Mouse (Mus musculus) adipocyte (in vitro differentiated cells): Measurements from ENCODE around the gene Slc23a4.

Experiments
- DNase-seq: peaks from one replicate; pipeline ENCODE4 v3.0.0-alpha.2; 2016; ENCODE audit warnings: low spot score

Gene Slc23a4

DNA sequence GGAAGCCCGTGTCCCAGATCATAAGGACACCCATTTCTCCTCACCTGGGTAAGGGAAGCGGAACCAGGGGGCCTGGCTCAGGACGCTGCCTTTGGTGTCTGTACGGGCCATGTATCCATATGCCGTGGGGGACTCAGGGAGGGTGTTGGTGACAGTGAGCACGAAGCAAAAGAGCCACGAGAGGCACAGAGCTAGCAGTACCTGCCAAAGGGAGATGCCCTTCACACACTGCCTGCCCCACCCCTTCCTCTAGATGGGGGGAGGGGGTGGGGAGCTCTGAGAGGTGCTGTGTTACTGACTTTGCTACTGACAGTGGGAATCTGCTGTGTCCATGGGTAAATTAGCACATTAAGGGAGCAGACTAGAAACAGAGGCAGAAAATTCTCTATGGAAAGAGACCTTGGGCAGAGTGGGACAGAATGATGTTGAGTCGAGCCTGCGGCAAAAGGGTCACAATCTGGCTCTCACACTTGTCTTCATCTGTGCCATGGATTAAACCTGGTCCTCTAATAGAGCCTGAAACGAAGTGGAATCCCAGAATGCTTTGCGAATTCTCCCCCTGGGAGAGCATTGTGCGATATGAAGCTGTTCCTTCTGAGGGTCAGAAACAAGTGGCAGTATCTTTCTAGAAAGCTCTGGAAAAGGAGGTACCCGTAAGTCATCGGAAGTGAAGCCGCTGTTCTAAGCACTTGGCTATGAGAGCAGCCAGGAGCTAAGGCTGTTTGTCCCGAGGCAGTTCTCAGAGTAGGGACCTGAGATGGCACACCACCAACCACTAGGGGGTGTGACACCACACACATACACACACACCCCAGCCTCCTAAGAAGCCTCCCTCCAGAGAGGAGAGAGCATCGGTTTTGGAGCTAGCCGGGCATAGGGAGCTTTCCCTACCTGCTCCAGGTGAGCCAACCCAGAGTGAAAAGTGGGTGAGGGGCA is 33.0 kb downstream of the Slc23a4 start:
- peak; percentile 18 for DNase-seq

GRCm38 (mm10) chr6:34951956-34952667 is 36.1 kb downstream of the Slc23a4 start:
- DNase-seq, result no peak

DNA sequence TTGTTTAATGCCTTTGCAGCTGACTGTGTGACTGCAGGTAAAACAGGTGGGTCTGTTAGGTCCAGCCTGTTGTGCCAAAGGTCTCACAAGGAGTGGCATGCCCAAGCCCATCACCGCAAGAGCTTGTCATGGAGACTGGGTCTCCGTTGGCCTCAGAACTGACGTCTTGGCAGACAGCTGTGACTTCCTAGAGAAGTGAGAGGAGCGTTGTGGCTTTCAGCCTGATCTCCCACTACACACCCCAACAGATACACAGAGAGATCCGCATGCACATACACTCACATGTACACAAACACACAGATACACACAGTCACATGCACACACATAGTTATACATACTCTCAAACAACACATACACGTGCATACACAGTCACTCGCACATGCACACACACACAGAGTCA is 36.7 kb downstream of the Slc23a4 start:
- DNase-seq, result no peak

DNA sequence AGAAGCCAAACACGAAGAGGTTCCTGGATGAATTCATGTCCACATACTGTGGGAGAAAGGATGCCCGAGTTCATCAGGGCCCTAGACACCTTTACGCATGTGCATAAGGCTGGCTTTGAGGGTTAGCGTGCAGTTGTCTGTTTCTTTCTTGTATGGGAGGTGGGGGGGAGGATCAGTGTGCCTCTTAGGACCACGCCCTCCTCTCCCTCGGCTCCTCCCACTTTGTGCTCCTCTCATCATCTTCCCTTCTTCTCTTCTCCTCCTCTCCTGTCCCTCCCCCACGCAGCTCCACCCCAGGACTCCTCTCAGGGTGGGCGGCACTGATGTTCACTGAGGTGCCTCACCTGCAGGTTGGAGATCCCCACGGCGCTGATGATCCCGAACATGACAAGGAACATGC is 39.7 kb downstream of the Slc23a4 start:
- DNase-seq, result no peak

GRCm38 (mm10) chr6:34946486-34947079 is 41.6 kb downstream of the Slc23a4 start:
- no peak for DNase-seq

- DNase-seq, result no peak
Observed at GRCm38 (mm10) chr6:34943499-34943898, 44.7 kb downstream of the Slc23a4 start.

- no peak for DNase-seq
Observed at GRCm38 (mm10) chr6:34942446-34942845, 45.8 kb downstream of the Slc23a4 start.

DNA sequence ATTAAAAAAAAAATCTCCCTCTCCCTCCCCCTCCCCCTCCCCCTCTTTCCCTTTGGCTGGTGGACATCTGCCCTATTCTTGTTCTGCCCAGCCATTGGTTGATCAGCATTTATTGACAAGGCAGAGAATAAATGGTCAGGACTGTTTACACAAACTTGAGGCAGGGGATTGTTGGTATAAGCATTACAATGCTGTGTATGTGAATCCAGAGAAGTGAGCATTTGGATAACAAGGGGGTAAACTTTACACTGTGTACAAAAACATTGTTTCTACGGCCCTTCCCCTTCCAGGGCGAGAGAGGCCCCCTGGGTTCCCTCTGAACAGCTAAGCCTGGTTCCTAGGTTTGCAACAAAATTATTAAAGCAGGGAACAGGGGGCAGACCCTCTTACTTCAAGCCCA is 46.7 kb downstream of the Slc23a4 start:
- DNase-seq, result no peak

- DNase-seq, result no peak
Observed at GRCm38 (mm10) chr6:34939451-34939850, 48.8 kb downstream of the Slc23a4 start.

- no peak for DNase-seq
Observed at GRCm38 (mm10) chr6:34938929-34939325, 49.3 kb downstream of the Slc23a4 start.

DNA sequence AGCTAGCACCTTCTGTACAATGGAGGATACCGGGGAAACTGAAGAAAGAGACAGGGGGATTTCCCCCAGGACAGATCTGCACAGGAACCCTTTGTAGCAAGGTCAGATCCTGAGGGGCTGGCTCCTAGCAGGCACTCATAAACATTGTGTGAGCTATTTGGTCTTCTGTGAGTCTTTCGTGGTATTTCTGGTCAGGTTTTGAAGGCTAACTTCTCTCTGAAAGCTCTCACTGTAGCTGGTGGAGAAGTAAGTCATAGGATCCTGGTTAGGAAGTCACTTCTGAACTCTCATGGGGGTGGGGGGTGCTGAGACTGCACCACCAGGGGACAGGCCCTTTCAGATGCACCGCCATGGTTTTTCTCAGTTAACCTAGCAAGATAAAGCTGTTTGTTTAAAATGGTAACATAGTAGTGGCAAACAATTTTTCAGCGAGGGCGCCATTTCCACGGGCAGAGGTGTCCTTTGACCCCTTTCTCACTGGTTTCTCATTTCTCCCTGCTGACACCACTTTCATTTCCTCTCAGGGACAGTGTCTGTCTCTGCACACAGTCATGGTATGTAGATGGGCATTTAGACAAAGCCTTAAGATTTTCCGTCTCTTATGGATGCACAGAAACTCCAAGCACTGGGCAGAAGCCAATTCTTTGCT is 49.8 kb downstream of the Slc23a4 start:
- DNase-seq, result no peak

DNA sequence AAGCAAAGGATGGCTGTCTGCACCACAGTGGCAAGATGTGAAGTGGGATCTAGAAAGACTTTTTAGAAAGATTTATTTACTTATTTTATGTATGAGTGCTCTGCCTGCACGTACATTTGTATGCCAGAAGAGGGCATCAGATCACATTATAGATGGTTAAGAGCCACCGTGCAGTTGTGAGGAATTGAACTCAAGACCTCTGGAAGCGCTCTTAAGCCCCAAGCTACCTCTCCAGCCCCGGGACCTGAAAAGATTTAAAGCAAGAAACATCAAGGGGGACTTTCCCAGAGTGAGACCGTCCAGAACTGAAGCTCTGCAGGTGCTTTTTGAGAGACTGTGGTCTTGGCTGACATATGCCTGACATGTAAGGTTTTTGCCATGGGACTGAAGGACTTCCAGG is 51.5 kb downstream of the Slc23a4 start:
- no peak for DNase-seq

GRCm38 (mm10) chr6:34932633-34933032 is 55.6 kb downstream of the Slc23a4 start:
- DNase-seq, result no peak

DNA sequence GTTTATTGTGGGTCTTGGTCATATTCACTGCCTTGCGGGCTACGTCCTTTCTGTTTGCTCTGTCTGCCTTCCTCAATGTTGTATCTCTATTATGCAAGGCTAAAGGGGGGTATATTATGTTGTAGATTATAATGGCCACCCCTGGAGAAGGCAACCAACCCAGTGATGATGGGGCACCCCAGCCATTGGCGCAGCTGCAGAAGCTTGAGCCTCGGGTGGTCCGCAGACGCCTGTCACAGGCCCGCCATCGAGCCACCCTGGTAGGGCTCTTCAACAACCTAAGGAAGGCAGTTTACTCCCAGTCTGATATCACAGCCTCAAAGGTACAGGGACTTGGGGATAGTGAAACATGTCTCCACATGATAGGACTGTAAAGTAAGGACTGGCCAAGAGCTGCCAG is 60.6 kb downstream of the Slc23a4 start:
- no peak for DNase-seq

DNA sequence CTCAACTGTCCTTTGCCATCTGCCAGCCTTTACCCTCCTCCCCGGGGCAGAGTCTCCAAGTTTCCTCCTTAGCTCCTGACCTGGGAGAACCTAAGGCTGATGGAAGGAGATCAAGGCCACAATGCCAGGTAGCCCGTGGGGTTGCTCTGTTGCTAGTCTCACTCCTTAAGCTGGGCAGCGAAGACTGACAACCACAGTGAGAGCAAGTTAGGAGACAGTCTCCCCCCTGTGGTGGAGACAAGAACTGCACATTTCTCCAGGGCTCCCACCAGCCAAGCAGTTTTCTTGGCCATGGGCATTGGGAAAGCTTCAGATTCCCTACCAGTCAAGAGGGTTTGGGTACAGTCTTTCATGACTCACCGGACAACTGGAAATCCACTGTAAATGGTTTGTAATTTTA is 61.0 kb downstream of the Slc23a4 start:
- peak; percentile 85 for DNase-seq

DNA sequence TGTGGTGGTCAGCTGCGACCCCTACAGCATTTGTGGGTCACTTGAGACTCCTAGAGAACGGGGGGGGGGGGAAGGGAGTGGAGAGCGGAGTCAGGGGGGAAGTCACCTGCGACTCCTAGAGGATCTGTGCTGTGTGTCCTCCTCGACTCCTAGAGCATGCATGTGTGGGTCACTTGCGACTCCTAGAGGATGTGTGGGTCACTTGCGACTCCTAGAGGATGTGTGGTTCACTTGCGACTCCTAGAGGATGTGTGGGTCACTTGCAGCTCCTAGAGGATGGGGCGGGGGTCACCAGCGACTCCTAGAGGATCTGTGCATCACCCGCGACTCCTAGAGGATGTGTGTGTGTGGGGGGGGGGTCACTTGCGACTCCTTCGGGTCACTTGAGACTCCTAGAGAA is 66.3 kb downstream of the Slc23a4 start:
- peak; percentile 52 for DNase-seq

DNA sequence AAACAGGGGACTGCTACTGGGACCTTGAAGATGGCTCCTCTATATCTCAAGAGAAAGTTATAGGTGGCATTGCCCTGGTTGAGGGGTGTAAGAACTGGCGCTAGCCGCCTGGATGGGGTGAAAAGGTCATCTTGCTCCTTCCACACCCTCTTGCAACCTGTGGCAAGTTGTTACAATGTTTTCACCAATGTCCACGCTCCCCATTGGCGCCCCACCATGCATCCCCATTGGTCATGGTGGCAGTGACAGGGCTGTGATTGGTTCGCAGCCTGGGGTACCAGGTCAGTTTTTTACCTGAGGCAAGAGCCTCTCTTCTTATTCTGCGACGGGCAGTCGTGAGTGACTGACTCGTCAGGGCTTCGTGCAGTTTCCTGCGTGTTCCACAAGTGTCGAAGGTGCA is 67.6 kb downstream of the Slc23a4 start:
- no peak for DNase-seq

DNA sequence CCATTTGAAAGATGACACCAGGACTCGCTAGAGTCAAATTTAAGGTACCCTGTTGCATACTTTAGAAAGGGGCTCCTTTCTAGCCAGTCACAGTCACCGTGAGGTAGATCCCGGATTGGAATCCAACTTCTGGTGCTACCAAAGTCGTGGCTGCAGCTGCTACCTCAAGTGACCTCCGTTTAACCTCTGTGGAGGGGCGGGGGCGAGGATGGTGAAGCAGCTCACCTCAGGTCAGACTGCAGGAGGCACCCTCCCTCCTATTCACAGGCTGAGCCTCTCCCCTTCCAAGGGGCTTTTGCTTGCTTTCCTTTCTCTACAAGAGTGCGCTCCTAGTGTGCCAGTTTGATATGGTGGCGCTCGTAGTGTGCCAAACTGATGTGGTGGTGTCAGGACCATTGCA is 68.2 kb downstream of the Slc23a4 start, which contains the start of gene Stra8:
TSS of gene Stra8 (plus strand) at position 208 of the 400 bp plus-strand sequence.
- no peak for DNase-seq

GRCm38 (mm10) chr6:34919146-34919545 is 69.1 kb downstream of the Slc23a4 start:
- no peak for DNase-seq

DNA sequence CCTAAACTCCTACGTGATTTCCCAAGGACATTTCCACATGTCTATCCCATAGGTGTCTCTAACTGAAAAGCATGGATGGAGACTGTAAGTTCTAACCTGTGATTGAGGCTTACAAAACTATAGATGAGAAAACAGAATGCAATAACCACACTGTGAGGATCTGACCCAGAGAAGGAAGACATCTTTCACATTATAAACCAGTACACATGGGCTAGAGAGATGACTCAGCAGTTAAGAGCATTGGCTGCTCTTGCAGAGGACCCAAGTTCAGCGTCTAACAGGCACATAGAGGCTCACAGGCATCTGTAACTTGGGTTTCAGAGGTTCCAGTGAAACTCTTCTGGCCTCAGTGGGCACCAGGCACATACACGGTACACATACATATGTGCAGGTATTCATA is 73.7 kb downstream of the Slc23a4 start:
- no peak for DNase-seq

DNA sequence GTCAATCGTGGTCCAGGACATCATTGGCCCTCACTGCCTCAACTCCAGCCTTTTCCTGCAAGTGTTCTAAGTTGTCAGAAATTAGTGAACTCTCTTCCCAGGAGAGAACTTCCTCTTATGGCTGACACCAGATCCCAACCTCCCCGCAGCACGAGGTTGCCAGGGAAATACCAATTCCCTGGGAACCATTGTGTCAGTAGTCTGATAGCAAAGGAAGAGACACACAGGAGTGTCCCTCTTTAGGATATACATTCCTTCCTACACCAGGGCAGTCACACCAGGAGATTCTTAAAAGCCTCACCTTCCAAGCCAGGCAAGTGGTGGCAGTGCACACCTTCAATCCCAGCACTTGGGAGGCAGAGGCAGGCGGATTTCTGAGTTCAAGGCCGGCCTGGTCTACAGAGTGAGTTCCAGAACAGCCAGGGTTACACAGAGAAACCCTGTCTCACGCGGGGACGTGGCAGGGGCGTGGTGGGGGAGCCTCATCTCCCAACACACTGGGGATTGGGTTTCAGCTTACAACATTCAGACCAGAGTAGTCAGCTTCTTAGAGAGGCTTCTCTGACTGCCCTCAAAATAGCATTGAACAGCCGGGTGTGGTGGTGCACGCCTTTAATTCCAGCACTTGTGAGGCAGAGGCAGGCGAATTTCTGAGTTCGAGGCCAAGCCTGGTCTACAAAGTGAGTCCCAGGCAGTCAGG is 74.7 kb downstream of the Slc23a4 start:
- no peak for DNase-seq
